Mouse (Mus musculus) cerebellum, adult 9-11 months (tissue): ENCODE results near the gene Chrna4.

Source experiments
- DNase-seq: peaks from one replicate; pipeline ENCODE4 v3.0.0; 2022

Gene Chrna4

GRCm38 (mm10) chr2:181043437-181043836 lies at the start of gene Chrna4:
Gene Chrna4 (minus strand): TSS chr2:181043546.
- peak; percentile 6 for DNase-seq

DNA sequence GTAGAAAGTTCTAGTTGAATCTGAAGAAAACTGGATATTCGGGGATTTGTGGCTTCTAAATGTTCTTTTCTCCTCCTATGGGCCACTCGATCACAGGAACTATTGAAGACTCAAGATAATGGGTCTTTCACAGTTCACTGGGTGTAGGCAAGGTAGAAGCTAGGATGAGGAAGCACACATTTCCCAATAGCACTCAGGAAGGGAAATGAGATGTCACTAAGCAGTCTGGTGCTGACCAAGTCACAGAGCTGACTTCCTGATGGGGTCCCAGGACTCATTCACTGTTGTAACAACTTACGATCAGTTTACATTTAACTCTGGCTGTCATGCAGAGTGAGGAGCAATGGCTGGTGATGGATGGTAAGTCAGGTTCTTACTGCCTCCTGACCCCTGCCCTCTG lies 46.8 kb upstream of the Chrna4 start:
- DNase-seq, result no peak

DNA sequence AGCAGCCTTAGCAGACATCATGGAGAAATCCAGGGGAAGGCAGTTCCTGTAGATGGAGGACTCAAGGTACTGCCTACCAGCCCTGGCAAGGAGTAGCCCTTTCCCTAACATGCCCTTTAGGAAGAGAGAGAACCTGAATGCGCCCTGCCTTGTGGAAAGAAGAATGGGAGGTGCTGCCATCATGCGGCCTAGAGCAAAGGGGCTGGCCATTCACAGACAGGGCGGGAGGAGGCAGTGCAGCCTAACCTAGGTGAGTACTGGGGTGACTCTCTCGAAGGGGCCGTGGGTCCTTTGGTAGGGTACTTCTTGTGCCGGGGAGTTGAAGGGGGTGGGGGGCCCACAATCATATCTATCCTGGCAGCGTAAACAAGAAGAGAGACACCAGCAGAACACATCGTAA lies 41.7 kb upstream of the Chrna4 start:
- no peak for DNase-seq

DNA sequence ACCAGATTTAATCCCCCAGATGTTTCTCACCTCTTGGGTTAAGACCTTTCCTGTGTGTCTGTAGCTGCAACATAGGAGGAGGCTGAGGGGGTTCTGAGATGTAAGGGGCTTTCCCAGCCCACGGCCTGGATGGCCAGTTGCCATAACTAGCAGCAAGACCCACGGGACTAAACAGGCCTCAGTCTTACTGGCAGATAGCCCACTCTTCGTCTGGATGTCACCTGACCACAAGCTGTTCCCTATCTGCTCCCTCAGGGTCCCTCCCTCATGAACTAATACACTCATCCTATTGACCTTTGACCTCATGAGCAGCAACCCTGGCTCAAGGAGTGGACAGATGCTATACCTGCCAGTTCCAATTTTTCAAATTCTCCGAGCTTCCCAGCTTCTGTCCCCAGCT lies 40.6 kb upstream of the Chrna4 start:
- no peak for DNase-seq

DNA sequence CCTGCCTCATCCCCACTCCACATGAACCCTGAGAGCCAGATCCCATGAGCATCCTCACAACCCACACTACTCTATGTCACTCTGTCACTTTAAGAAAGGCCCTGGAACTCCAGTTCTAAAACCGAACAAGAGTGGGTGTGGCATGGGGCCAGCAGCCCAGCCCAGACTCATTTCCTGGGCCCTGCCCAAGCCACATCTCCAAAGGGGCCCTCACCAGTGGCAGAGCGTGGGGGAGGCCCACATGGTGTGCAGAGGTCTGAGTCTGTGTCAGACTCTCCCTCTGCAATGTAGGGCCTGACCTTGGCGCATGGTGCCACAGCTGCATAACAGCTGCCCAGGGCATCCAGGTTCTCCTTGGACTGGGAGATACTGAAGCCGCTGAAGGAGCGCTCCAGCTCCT lies 37.5 kb upstream of the Chrna4 start:
- DNase-seq, result no peak

- DNase-seq, result no peak
Observed at GRCm38 (mm10) chr2:181079518-181079917, 36.2 kb upstream of the Chrna4 start.

DNA sequence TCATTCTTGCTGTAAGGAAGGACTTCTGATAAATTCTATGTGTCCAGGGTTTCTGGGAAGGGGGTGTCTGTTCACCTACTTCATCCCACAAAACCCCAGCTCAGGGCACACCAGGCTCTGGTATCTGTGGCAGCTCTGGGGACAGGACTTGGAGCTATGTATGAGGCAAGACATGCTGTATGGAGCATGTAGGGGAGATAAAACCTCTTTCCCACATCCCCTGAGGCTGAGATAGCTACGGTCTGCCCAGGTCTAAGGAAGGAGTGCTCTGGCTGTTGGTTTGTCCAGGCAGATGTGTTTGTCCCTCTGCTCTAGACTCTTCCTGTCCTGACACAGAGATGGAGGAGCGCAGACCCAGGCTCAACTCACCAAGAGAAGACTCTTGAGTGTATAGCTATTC lies 35.6 kb upstream of the Chrna4 start:
- DNase-seq, result no peak

GRCm38 (mm10) chr2:181075501-181075900 lies 32.2 kb upstream of the Chrna4 start:
- DNase-seq, result no peak

DNA sequence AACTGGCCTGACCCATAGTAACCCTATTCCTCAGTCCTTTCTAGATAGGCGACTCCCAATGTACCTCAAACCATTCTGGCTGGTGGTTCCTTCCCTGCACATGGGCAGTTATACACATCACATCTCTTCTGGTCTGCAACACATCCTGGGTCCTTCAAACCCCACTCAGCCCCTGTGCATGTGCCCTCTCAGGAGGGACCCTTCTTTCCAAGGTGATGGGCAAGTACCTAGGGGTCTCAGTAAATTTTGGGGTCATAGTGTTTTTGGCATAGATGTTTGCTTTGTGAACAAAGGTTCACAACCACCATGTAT lies 29.0 kb upstream of the Chrna4 start:
- DNase-seq, result no peak

DNA sequence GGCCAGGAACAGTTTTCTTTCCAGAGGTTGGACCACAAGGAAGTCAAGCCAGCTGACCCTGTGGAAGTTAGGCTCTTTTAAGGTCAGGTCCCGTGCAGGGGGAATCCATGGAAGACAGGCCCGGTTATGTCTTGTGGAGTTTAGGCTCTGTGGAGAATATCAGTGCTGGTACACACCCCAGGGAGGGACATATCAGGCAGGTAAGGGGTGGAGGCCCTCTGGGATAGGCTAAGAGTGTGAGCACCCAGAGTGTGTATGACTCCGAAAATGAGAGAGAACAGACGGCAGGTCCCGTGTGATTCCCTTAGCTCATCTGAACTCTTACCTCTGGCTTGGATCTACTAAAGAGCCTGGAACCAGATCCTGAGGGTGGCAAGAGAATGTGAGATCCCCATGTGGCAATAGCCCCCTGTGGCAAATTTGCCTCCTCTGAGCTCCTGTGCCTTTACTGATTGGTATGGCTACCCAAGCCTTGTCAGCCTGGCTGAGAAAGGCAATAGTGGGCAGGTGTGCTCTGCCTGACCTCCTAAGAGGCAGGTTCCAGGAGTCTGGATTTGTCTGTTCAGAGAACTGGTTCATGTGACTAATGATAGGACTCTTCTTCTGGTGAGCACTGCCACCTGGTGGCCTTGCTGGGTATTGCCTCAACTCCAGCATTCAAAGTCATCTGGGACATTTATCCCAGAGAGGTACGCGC lies 28.5 kb upstream of the Chrna4 start:
- peak; percentile 84 for DNase-seq

- DNase-seq, result no peak
Observed at GRCm38 (mm10) chr2:181070136-181070535, 26.8 kb upstream of the Chrna4 start.

GRCm38 (mm10) chr2:181068499-181068898 lies 25.2 kb upstream of the Chrna4 start:
- DNase-seq, result no peak

- DNase-seq, result no peak
Observed at GRCm38 (mm10) chr2:181065827-181066226, 22.5 kb upstream of the Chrna4 start.

DNA sequence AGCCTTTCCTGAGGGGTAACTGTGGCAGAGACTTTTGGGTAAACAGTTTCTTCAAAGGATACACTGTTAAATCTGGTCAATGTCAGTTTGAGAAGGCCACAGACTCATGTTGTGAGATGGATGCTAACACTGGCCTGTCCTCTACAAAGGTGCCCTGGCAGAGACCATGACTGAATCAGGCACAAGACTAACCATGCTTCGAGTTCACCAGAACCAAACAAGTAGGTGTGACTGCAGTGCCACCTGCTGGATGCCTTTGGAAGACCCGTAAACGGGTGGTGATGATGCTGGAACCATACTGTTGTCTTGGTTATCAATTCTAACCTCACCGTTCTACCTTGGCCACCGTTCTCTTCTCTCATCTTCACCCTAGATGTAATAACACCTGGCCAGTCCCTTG lies 16.8 kb upstream of the Chrna4 start:
- peak; percentile 79 for DNase-seq

DNA sequence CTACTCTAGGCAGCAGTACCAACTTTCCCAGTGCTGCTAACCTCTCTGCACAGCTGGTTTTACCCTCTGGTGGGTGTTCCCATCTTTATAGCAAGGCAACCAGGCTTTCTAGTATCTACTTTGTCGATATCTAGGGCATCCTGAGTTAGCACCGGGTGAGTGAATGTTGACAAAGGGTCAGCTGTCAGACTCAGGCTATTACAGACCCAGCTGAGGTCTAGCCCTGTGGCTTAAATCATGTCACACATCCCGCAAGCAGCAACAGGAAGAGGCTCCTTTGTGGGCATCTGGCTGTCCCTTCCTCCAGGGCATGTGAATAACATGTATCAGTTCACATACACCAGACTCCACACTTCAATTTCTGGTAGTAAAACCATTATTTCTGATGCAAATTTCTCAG lies 14.8 kb upstream of the Chrna4 start:
- DNase-seq, result no peak

GRCm38 (mm10) chr2:181057341-181057740 lies 14.0 kb upstream of the Chrna4 start:
- DNase-seq, result no peak

DNA sequence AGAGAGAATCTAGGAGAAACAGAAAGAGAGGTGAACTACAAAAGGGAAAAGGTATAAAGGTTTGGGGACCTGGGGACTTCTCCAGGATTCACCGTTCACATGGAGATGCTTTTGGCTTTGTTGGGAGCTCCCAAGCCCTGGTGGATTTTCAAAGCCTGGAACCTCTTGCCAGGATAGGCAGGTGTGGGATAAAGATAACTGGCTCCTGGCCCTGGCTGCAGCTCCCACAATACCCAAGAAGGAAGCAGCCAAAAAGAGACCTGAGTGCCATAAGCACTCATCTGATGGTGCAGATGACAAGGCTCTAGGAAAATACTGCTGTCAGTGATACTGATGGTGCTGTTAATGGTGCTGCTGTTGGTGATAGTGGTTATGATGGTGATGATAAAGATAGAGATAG lies 8.8 kb upstream of the Chrna4 start:
- DNase-seq, result peak; percentile 74

DNA sequence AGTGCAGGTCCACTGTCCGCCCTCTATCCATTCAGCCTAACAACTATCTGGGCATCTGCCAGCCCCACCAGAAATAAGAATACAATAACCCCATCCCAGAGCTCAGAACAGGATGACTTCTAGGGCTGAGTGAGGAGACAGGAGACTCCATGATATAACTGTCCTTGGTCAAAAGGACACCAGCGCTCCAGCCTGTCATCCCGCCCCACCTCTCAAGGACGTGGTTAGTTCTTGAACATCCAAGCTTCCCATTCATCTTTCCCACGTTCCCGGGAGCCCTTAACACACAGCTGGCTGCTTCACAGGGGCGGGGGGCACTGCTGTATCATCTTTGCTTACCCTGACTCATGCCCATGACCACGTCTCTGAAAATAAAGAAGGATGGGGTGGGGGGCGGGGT lies 5.6 kb upstream of the Chrna4 start:
- no peak for DNase-seq

- DNase-seq, result peak; percentile 72
Observed at GRCm38 (mm10) chr2:181048252-181048945, 5.1 kb upstream of the Chrna4 start.

GRCm38 (mm10) chr2:181044001-181044400 lies 655 bp upstream of the Chrna4 start:
- DNase-seq, result peak; percentile 3

- DNase-seq, result no peak
Observed at GRCm38 (mm10) chr2:181042376-181042775, 970 bp downstream of the Chrna4 start.

DNA sequence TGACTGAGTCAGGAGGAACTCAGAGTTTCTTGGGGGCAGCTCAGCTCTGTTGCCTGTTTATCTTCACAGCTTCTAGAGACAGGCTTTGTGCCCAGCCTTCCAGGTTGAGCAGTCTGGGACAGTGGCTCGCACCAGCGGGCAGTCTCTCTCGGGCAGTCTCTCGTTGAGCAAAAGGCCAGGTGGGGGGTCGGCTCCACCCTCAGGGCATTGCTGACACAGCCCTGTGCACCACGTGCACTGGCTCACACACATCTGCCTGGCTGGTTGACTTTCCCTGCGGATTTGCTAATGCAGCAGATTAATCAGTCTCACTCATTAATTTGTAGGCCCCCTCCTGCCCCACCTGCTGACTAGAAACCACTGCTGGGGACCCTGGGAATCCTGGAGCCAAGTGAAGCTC lies 1.4 kb downstream of the Chrna4 start:
- DNase-seq, result no peak

DNA sequence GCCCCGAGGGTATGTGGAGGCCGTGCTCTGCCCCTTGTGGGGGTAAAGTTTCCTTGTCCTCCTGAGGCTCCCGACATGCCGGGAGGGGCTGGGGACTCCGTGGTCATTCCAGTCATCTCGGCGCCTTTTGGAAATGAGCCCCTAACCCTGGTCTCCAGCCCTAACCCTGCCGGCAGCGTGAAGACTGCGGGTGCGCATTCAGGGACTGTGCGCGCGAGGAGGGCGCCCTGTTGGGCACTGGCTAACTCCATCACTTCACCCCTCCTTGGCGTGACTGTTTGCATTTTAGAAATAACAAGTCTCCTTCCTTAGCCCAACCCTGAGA lies 4.0 kb downstream of the Chrna4 start:
- no peak for DNase-seq

DNA sequence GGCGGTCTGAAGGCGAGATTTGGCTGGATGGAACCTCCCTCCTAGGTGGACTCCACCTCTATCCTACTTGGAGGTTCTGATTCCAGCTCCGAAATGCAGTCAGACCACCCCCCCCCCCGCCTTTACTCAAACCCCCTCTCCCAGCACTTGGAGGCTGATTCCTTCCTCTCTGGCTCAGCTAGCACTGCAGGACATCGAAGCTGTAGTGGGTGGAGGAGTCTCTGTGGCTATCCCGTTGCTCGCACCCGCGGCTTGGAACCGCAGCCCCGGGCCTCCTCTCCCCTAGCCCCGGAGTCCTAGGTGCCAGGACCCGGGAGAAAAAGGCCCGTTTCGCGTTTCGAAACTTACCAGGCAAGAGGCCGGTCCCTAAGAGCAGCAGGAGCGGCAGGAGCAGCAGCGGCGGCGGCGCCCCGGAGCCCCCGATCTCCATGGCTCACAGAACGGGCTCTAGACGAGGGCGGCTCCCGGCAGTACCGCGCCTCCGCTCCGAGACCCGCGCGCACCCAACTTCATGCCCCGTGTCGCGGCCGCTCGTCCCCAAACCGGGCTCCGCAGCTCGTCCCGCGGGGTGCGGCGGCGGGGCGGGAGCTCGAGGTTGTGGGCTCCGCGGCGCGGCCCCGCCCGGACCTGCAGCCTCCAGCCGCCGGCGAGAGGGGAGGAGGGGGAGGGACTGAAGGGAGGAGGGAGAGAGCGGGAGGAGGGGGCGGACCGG lies 4.5 kb downstream of the Chrna4 start:
- DNase-seq, result no peak

GRCm38 (mm10) chr2:181036561-181036960 lies 6.8 kb downstream of the Chrna4 start:
- no peak for DNase-seq
